Mouse (Mus musculus) brain, embryonic 18.5 days (tissue): ENCODE results near the gene Pdcd10.
A peak's percentile ranks its signal among the peaks of the same experiment; 100 is the strongest.

Source experiments
- DNase-seq: peaks from one replicate; pipeline ENCODE4 v3.0.0-alpha.2; 2012; ENCODE audit warnings: low read depth, low spot score

Pdcd10 gene

DNA sequence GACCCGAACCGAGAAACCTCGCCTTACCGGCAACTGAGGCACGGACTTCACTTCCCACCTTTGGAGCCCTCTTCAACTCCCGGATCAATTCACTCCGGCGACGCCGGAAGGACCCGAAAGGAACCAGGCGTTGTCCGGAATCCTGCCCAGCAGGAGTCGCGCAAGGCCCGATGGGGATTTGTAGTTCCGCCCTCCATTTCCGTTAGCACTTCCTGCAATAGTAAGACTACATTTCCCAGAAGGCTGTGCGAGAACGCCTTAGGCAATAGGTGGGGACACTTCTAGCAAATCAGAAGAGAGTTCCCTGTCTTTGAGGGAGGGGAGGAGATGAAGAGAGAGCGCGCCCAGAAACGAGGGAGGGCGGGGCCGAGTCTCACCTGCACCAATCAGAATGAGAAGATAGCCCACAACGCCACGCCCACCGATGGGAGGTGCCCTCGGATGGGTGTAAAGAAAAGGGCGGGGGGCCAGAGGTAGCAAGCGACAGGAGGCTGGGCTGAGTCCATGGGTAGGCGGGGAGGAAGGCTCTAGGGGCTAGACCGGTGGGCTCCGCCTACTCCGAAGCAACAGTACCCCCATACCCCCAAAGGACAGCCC lies at the start of gene Pdcd10:
Gene Pdcd10 (minus strand): TSS at position 162 of the 597 bp plus-strand sequence.
- peak; percentile 100 for DNase-seq

DNA sequence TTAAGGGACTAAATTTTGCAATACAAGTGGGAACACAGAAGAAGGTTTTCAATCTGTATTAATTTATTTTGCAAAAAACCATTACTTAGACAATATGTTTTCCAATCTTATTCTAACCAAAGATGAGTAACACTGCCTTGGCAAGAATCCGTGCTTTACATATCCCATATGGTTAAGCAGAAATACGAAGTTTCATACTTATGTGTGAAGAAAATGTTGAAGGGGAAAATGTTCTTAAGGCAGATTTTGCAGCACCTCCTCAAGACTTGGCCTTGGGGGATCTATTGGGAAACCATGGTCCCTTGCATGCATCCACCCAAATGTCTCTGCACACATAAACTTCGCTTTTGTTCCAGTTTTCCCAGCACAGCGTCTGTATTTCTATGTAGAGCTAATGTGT lies 28.2 kb upstream of the Pdcd10 start:
- no peak for DNase-seq

DNA sequence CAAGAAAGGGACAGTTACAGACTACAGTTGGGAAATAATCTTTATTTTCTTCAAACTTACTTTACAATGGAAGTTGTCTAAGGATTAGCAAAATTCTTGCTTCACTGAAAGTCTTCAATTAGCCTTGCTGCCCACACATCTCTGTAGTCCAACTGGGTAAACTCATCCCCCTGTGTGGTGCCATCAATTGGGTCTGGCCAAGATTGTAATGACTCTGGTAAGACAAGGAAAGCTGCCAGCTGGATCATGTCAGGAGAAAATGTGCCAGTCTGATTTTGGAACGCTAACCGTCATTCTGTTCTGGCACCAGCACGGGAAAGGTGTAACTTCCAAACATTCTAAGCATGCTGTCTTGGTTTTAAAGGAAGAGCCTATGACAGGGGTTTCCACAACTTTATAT lies 26.6 kb upstream of the Pdcd10 start:
- DNase-seq, result no peak

DNA sequence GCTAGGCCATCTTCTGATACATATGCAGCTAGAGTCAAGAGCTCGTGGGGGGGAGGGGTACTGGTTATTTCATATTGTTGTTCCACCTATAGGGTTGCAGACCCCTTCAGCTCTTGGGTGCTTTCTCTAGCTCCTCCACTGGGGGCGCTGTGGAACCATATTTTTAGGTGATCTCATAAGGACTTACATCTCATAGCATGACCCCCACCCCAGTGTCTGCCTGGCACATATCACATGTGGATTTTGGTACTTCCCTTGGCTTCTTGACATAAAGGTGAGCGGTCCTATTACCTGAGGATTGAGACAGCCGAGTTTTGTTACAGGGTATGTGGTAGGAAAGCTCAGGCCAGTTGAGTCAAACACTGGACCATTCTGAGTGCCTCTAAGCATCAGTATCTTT lies 22.7 kb upstream of the Pdcd10 start:
- DNase-seq, result no peak

DNA sequence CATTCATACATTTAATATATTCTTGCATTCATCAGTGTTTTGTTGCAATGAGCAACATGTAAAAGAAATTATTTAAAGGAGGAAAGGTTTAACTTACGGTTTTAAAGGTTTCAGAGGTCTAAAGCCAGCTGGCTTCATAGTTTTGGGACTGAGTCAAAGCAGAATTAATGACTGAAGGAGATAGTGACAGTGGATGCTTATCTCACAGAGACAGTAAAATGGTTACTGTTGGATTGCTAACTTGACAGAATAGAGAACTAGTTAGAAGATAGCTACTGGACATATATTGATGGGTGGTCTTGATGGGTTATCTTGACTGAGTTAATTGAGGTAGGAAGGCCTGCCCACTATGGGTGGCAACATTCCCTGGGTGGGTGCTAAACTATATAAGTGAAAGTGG lies 18.9 kb upstream of the Pdcd10 start:
- DNase-seq, result no peak

DNA sequence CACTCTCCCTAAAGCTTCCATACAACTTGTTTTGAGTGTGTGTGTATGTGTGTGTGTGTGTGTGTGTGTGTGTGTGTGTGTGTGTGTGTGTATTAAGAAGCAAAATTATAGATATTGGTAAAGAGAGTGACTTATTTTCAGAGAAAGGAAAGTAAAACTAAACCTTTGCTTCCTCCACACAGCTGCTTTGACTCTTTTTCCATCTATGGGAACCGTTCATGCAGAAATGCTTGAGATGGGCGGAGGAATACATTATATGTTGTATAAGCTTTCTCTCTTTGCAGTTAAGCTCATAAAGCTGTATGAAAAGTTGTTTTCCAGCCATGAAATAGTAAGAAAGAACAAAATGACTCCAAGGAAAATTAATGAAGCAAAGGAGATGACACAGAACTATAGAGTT lies 17.4 kb upstream of the Pdcd10 start:
- no peak for DNase-seq

DNA sequence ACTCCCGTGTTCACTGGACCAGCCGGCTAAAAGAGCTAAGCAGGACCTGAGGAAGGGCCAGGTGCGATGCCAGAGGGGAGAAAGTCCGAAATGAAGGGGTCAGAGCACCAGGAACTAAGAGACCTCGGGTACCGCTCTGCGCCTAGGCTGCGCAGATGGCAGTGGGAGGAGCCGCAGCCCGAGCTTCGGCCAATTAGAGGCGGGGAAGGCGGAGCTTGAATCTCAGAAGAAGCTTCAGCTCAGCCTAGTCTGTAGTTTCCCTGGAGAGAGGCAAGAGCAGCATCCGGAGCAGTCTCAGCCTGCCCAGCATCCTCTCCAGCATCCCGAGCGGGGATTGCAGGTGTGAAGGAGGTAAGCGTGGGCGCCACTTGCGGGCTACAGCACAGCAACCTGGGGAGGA lies 636 bp upstream of the Pdcd10 start, which contains the start of gene Serpini1:
Gene Serpini1 (plus strand): TSS at position 256 of the 400 bp plus-strand sequence.
- DNase-seq, result peak; percentile 90

DNA sequence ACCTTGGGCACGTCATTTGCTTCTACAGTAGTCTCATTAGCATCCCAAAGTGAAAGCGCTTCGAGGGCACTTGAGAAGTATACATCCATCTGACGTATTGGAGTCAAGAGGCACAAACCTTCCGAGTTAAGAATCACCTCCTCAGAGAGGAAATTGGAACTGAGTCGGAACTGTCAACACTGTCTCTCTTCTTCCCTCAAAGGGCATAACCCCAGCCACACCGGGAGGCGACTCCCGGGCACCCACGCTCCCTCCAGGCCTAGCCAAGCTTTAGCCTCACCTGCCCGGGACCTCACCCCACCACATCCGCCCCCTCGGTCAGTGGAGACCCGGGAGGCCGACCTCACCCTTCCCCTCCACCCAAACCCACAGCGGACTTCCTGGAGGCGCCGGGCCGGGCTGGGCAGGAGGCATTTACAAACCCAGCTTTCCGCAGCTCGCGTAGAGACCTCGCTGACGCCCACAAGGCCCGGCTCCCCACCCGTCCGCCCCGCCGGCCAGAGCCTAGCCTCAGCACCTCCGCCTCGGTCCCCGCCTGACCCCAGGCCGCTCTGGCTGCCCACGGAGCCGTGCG lies 448 bp downstream of the Pdcd10 start:
- no peak for DNase-seq

DNA sequence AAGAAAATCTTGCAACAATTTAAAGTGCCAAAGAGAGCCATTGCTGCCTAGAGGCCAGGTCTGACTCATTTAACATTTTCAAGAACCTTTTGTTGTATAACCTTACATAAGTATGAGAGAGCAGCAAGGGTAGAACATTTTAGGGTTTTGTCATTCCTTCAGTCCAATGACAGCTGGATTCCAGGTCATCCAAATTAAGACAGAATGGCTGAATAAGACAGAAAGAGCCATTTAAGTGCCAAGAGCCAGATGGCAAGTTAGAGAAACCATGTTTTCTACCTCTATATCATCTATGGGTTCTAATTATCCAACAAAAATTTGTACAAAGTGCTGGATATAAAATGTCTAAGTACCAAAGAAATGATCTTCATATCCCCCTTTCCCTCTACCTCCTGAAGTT lies 5.4 kb downstream of the Pdcd10 start:
- DNase-seq, result no peak

DNA sequence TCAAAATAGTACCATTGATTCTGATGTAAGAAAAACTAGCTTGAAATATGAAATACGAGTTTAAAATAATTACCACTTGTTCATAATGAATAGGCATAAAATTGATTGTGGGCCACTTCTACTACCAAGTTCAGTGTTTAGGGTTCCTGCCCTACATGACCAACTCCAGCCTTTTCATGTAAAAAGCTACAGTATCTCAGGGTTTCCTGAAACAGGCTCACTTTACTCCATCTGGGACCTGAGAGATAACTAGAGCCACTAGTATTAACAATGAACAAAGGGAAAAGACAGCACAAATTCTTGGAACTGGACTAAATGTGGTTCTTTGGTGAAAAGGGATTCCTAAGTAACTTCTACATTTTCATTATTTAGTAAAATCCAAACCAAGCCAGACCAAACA lies 12.4 kb downstream of the Pdcd10 start:
- DNase-seq, result no peak

DNA sequence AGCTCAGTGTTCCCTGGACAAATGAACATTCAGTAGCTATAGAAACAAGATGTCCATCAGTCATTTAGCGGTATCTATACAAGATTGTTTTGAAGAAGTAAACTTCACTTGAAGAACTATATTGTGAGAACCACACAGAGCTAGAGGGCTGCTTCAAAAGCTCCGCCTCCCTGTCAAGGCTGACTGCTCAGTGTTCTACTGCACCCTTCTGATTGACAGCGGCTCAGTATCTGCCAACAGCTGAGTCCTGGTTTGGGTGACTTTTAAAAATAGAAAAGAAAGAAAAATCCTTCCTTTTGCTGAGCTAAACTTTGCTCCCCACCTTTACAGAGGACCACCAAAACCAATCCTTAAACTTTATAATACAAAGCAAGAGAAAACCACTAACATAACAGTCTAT lies 13.8 kb downstream of the Pdcd10 start:
- no peak for DNase-seq

DNA sequence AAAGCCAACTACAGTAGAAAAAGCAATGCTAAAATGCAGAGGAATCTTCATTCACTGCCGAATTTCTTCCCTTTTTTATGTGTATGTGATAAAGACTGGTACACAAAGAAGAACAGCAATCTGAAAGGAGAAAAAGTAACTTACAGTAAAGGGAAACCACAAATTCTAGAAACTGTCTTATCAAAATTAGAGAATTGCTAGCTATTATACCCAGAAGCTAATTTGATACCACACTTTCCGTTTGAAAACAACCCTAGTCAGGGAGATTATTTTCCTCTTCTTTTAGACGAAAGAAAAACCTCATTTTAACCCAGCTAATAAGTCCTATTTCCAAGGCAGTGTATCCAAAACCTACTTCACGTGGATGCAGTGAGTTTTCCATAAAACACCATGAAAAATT lies 15.4 kb downstream of the Pdcd10 start:
- no peak for DNase-seq

DNA sequence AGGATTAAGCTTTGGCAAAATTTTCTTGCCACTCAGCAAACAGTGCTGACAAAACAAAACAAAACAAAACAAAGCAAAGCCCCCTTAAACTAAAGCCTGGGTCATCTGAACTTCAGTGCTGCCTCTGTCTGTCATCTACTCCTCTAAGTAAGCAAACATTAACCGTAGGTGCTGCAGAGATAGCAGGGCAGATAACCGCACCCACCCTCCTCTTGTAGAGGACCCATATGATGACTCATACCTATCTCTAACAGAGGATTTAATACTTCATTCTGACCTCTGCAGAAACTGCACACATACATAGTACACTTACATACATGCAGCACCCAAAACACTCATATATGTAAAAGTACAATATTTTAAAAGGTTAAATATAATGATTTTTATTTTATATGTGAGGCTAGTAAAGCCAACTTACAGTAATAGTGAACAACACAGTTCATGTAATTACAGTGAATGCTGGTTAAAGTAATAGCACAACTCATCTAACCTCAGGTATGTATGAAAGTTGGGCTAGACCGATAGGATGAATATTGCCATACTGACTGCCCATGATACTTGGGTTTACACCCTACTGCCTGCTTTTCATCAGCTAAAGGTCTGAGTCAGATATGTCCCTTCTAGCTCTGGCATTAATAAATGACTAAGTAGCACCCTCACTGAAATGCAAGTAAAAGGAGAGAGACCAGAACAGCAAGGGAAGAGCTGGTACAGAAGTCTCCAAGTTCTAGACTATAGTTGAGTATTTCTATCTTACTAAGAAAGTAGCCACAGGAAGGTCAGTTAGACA lies 22.4 kb downstream of the Pdcd10 start:
- no peak for DNase-seq

DNA sequence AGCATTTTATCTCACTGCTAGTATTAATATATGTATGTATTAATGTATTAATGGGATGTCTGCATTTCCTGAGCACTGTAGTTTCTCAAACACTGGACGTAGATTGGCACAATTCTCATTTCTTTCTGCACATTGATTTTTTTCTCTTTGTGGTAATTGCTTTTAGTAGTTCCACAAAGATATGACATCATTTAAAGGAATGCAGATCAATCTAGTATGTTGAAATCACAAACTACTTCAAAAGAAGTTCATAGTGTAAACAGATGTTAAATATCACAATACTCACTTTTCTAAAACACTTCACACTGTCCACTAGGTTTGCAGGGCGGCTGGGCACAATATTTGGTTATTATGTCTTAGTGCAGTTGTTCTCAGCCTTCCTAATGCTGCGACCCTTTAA lies 25.6 kb downstream of the Pdcd10 start:
- no peak for DNase-seq

DNA sequence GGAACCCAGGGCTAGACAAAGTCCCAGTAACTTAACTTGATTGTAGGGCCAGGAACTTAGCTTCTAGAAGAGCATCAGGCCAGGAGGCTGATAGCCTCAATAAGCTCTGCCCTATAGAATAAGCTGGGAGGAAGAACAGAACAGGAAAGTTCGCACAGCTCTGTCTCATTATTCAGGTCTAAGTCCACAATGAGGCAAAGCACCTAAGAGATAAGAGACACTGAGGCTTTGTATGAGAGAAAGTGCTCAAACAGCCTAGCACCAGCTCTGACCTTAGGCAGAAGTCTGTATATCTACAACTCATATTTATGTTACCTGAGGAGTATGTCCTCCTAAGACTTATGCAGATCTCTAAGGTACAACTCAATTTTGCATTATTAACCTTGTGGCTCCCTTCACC lies 34.1 kb downstream of the Pdcd10 start:
- no peak for DNase-seq

DNA sequence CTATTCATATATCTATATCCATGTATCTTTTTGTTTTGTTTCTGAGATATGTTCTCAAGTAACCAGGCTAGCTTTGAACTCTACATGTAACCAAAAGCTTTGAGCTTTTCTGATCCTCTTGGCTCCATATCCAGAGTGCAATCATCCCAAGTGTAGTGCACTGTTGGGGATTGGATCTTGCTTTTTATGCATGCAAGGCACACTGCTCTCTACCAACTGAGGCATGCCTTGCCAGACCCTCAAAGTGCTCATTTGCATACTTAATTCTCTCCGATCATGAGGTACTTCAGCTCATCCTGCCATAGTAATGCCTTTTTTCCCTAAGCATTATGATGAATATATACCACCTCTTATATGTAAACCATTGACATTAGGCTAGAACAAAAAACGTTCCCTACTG lies 35.3 kb downstream of the Pdcd10 start:
- no peak for DNase-seq

DNA sequence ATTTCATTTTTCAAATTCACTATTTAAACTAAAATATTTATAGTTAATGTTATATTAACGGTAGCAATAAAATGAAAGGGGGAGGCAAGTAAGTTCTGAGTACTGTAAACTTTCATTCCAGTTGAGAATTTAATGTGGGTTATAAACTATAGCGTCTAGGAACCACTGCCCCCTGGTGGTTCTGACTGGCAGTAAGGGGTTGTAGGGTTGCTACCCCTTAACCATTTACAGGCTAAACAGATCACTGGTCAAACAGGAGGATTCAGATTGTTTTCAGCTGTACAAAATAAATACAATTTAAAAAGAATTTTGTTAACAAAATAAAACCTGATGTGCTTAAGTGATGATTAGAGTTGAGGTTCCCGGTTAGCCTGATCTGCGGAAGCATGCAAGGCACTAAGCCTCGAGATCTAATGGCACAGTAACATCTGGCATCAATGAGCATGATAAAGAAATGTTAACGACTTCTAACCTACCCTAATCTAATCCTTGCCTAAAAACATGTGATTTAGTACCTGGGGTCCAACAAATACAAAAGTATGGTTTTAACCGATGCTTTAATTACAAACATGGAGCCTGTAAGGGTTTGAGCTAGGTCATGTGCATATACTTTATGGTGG lies 38.9 kb downstream of the Pdcd10 start:
- DNase-seq, result no peak

DNA sequence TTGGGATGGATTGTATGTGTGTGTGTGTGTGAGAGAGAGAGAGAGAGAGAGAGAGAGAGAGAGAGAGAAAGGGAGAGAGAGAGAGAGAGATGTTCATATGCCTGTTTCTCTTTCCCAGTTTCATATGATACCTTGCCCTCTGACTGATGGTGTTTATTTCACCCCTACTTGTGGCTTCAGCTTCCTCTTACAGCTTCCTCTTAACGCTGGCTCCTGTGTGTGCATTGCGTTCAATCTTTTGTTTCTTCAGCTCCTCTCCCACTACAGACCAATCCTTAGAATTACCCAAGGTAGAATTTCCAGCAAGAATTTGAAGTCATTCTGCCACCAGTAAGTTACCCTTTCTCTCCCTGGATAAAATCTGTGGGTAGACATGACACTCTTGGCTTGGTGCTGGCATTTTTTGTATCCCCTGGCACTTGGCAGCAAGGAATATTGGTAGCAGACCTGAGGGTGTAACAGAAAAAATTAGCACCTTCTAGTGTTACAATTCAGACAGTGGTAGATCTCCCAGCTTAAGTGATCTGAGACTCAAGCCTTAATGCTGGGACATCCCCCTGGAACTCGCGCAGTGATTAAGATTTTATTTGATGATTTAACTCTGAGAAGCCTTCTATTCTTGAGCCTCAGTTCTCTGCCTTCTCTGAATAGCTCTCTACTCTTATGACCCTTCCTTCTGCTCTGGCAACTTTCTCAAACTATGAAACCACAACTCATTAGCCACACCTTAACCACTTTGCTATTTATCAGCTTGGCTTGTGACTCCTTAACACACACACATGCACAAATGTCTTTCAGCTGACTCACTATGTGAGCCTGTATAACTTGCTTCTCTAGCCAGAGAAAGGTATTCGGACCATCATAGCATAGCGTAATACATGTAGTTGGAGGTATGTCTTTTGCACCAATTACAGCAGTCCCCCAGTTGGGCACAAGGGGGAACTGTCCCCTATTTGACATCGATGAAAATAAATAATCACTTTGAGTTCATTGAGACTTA lies 57.4 kb downstream of the Pdcd10 start:
- DNase-seq, result no peak

DNA sequence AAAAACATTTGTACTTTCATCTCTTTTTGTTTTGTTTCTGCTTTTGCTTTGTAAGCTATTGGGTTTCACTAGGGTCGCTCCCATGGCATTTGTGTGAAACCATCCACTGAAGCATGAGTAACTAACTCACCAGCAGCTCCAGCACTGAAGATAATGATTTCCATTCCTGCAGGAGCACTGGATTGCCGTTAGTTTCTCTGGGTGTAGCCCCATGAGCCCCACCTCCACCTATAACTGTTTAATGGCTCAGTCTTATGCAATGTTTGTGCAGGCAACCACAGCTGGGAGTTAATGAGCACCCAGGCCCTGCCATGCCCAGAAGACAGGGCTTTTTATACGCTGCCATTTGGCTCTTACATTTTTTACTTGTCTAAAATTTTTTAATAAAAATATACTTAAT lies 63.7 kb downstream of the Pdcd10 start:
- no peak for DNase-seq

DNA sequence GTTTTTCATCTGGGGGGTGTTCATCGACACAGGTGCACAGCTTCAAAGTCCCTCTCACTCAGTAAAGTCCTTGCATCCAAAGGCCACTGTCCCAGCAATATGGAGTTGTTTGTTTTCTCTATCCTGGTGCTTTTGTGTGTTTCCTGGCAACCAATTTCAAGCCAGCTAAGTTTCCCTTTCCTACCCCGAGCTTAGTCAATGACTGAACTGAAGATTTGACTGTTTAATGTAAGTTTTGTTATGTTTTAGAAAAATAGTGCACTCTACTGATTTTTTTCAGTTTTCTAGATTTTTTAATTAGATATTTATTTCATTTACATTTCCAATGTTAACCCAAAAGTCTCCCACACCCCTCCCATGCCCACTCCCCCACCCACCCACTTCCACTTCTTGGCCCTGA lies 74.6 kb downstream of the Pdcd10 start, which contains the start of gene Wdr49:
Gene Wdr49 (minus strand): TSS at position 101 of the 400 bp plus-strand sequence.
- DNase-seq, result no peak

DNA sequence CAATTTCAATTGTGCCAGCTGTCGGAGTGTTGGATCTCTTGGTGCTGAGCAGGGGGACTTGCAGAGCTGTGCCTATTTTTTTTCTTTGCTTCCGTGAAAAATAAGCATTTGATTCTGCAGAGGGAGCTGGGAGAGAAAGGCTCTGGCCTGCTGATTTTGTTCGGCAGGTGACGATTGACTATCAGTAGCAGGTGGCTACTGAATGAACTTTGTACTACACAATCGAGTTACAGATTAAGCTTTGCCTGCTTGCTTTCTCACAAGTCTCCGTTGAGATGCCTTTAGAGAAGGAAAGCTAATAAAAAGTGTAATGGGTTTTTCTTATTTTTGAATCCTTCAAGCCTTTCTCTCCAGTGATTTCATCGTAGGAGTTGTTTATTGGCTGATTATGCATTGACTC lies 81.5 kb downstream of the Pdcd10 start:
- DNase-seq, result peak; percentile 10
